9 mouse cellular contexts compared by ENCODE assay signal in genomic region chr11:97511661-97512369, GRCm38 (mm10). TPM values are rescaled to one million over a fixed set of nuclear protein-coding genes. Genes with fewer than 3 reads are reported as not detected.
DNase-seq lines count a peak whose midpoint lies in the region; ATAC-seq lines count a peak whose summit lies in the region.
"Had no signal": no experiment of that assay in that cellular context is flagged by ENCODE, and none has a peak within 500 bp of the region (broad histone marks: within the 10 kb centered on the region; RNA-seq: fewer than 3 reads in every experiment).

No protein-coding gene starts in this region.

- intact Hi-C loops in heart, postnatal 10 days (cut with DNase I): no loop called here
- intact Hi-C loops in left cerebral cortex, postnatal 14 days (cut with DNase I): no loop called here

- peak; percentile 32; the same call in 1 of the 2 replicates for ATAC-seq in megakaryocyte progenitor cell, adult 5-6 weeks (replicated peaks; ENCODE audit: poor library complexity)
- no peak for ATAC-seq in frontal cortex, adult (ENCODE audit: low TSS enrichment)
- ATAC-seq: Patski had no signal

- DNase-seq in cerebellum, adult 11-12 months: peak; percentile 59
- DNase-seq in cerebellum, adult 18-20 months: no peak
- peak; percentile 70 for DNase-seq in embryo, embryonic 10.5 days (ENCODE audit: low spot score)
- peak; percentile 66 to 75 for DNase-seq in heart, postnatal 10 days
- DNase-seq in kidney, postnatal 25 days: peak; percentile 72 to 83
- no peak for DNase-seq in left cerebral cortex, postnatal 14 days (ENCODE audit: low spot score in 2 of 2)

RNA-seq across cellular contexts. Expression of gene 4933428G20Rik, which starts 11.7 kb away (rescaled TPM):
- not detected for total RNA-seq in heart, postnatal 10 days (2021)
- total RNA-seq in megakaryocyte progenitor cell, adult 5-6 weeks (2015): not detected in 2 replicates
- total RNA-seq in megakaryocyte progenitor cell, adult 5-6 weeks (2017): not detected in 2 replicates
- under 1 TPM in 1 of 2 experiments, not detected in 1; 0.23 TPM for total RNA-seq in left cerebral cortex, postnatal 14 days (2021)

Comparison
In these comparisons a context has a peak if more than half of its experiments do, and no peak if none do; other contexts are left out.
1. DNase-seq: peak in cerebellum, adult 11-12 months (single experiment), embryo, embryonic 10.5 days (single experiment), heart, postnatal 10 days (2 of 2) and kidney, postnatal 25 days (2 of 2); none in cerebellum, adult 18-20 months (0 of 2) and left cerebral cortex, postnatal 14 days (0 of 2).